Comparison of ENCODE assay signal across 9 mouse cellular contexts in the genomic region with DNA sequence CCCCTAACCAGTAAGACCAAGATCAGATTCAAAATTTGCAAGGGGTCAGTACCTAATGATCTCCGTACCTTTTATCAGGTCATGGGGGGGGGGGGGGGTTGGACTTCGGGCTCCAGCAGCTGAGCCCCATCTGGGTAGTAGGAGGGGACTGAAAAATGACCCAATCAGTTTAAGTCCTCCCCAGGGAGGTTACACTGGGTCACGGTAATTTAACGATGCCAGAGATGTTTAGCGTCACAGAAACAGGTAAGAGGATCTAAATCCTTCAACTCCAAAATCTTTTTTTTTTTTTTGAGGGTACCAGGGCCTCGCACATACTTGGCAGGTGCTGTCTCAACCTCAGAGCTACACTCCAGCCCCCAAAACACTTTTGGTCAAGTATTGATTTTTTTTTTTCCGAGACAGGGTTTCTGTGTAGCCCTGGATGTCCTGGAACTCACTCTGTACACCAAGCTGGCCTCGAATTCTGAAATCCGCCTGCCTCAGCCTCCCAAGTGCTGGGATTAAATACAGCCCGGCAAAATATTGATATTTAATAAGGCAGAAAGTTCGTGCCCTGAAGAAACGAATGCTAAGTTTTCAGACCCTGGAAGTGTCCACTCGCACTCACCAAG. TPM values are rescaled to one million over a fixed set of nuclear protein-coding genes. Genes with fewer than 3 reads are reported as not detected.
A peak's percentile ranks its signal among the peaks of the same experiment; 100 is the strongest.
DNase-seq lines count a peak whose midpoint lies in the region; ATAC-seq lines count a peak whose summit lies in the region.
"Had no signal": no experiment of that assay in that cellular context is flagged by ENCODE, and none has a peak within 500 bp of the region (broad histone marks: within the 10 kb centered on the region; RNA-seq: fewer than 3 reads in every experiment).

No protein-coding gene starts in this region.

- H3K9ac ChIP-seq in heart, embryonic 12.5 days = peak overlapping the region; percentile 53
- peak overlapping the region; percentile 47 for H3K9ac ChIP-seq in forebrain, embryonic 14.5 days (ENCODE audit: low read length)
- H3K9ac ChIP-seq in liver, embryonic 15.5 days = peak overlapping the region; percentile 61

- peaks cover 18% of the 10 kb centered on the region for H3K36me3 ChIP-seq in heart, embryonic 12.5 days
- H3K36me3 ChIP-seq in forebrain, embryonic 14.5 days (ENCODE audit: control insufficient read depth, insufficient read depth, low read length) = peaks cover 19% of the 10 kb centered on the region
- H3K36me3 ChIP-seq in liver, embryonic 15.5 days (replicated peaks) = peaks cover 31% of the 10 kb centered on the region

- H3K4me1 ChIP-seq in heart, embryonic 12.5 days (replicated peaks) = peaks cover 26% of the 10 kb centered on the region
- H3K4me1 ChIP-seq in forebrain, embryonic 14.5 days (ENCODE audit: control insufficient read depth, insufficient read depth, low read length) = peaks cover 11% of the 10 kb centered on the region
- H3K4me1 ChIP-seq in liver, embryonic 15.5 days (replicated peaks) = peaks cover 49% of the 10 kb centered on the region

- H3K9me3 ChIP-seq in heart, embryonic 12.5 days (replicated peaks) = no peaks in the 10 kb centered on the region
- no peaks in the 10 kb centered on the region for H3K9me3 ChIP-seq in forebrain, embryonic 14.5 days (replicated peaks; ENCODE audit: control insufficient read depth, low read length)
- H3K9me3 ChIP-seq in liver, embryonic 15.5 days (replicated peaks) = no peaks in the 10 kb centered on the region

- H3K4me2 ChIP-seq in heart, embryonic 12.5 days = peak overlapping the region; percentile 89
- peak overlapping the region; percentile 49 for H3K4me2 ChIP-seq in forebrain, embryonic 14.5 days (ENCODE audit: low read length)
- peak overlapping the region; percentile 90 for H3K4me2 ChIP-seq in liver, embryonic 15.5 days

- peak overlapping the region; percentile 70 for H3K4me3 ChIP-seq in heart, embryonic 12.5 days
- peak overlapping the region; percentile 79 for H3K4me3 ChIP-seq in forebrain, embryonic 14.5 days (ENCODE audit: low read depth, low read length)
- peak overlapping the region; percentile 96 for H3K4me3 ChIP-seq in liver, embryonic 15.5 days (replicated peaks)

- no peak for DNase-seq in heart, postnatal 10 days
- peak; percentile 11 for DNase-seq in CD4-positive helper T cell, adult 2 months (ENCODE audit: low read depth, low spot score)
- DNase-seq in forebrain, embryonic 14.5 days (ENCODE audit: low spot score) = no peak
- DNase-seq in ovary, postnatal 36 days (ENCODE audit: low spot score) = no peak
- no peak for DNase-seq in adrenal gland, adult 2 months
- DNase-seq in thymus, adult 18-20 months = no peak

- intact Hi-C loops in heart, postnatal 10 days (cut with DNase I) = loop anchor here (5.0 kb wide), 1 partner anchor 101 kb away; the partner anchor contains the start of genes Ctu2 and Rnf166

- no peaks in the 10 kb centered on the region for H3K27me3 ChIP-seq in heart, embryonic 12.5 days (replicated peaks)
- no peaks in the 10 kb centered on the region for H3K27me3 ChIP-seq in forebrain, embryonic 14.5 days (replicated peaks; ENCODE audit: control insufficient read depth, insufficient read depth, low read length)
- H3K27me3 ChIP-seq in liver, embryonic 15.5 days = no peaks in the 10 kb centered on the region
- H3K27me3 ChIP-seq: Patski had no signal

- 0 out of 2 replicates have a peak overlapping the region, but pooled peaks have one; percentile 34 for H3K27ac ChIP-seq in heart, embryonic 12.5 days (ENCODE audit: poor library complexity, severe bottlenecking)
- no peak overlapping the region for H3K27ac ChIP-seq in forebrain, embryonic 14.5 days (ENCODE audit: low read depth, low read length)
- peak overlapping the region; percentile 78 for H3K27ac ChIP-seq in liver, embryonic 15.5 days (replicated peaks)

- 0 out of 2 replicates have a peak, but pooled peaks have one; percentile 0 for ATAC-seq in heart, embryonic 12.5 days (ENCODE audit: insufficient number of reproducible peaks, low FRiP score)
- peak; percentile 1; the same call in 1 of the 2 replicates for ATAC-seq in forebrain, embryonic 14.5 days
- ATAC-seq in liver, embryonic 15.5 days (ENCODE audit: insufficient read depth) = no peak; the same call in 1 of the 2 replicates

- WGBS in heart, embryonic 12.5 days = 21% methylated on average over 13 of the region's 13 CpGs
- 33% methylated on average over 13 of the region's 13 CpGs for WGBS in forebrain, embryonic 14.5 days
- WGBS in liver, embryonic 15.5 days (ENCODE audit: insufficient replicate concordance) = 11% methylated on average over 13 of the region's 13 CpGs

RNA-seq across cellular contexts. Expression of gene Zc3h18, which starts 0.6 kb away (rescaled TPM):
- polyA plus RNA-seq in heart, embryonic 12.5 days (2016; fragmentation: Nextera tagmentation; extraction: Ambion mirVana) = 41.4 and 43.0 TPM in 2 replicates
- 10 to 100 TPM; 25.5 to 27.5 TPM for total RNA-seq in heart, postnatal 10 days (2021)
- polyA plus RNA-seq in forebrain, embryonic 14.5 days (2014; fragmentation: Nextera tagmentation; extraction: Ambion mirVana) = 24.8 and 26.9 TPM in 2 replicates
- polyA plus RNA-seq in liver, embryonic 15.5 days (2015; fragmentation: Nextera tagmentation; extraction: Ambion mirVana) = 23.1 and 25.6 TPM in 2 replicates
- total RNA-seq in adrenal gland, adult 2 months (2021) = 10 to 100 TPM; 36.9 to 44.8 TPM
- polyA plus RNA-seq in adrenal gland, adult 2 months (2012; rRNA removed) = 34.3 and 38.2 TPM in 2 replicates

RNA-seq across cellular contexts. Expression of gene Trhr2, which starts 15.3 kb away (rescaled TPM):
- not detected in 2 replicates for polyA plus RNA-seq in heart, embryonic 12.5 days (2016; fragmentation: Nextera tagmentation; extraction: Ambion mirVana)
- not detected for total RNA-seq in heart, postnatal 10 days (2021)
- polyA plus RNA-seq in forebrain, embryonic 14.5 days (2014; fragmentation: Nextera tagmentation; extraction: Ambion mirVana) = not detected in 2 replicates
- polyA plus RNA-seq in liver, embryonic 15.5 days (2015; fragmentation: Nextera tagmentation; extraction: Ambion mirVana) = not detected in 2 replicates
- not detected for total RNA-seq in adrenal gland, adult 2 months (2021)
- polyA plus RNA-seq in adrenal gland, adult 2 months (2012; rRNA removed) = not detected in 2 replicates

RNA-seq across cellular contexts. Expression of gene Il17c, which starts 46.0 kb away (rescaled TPM):
- not detected in 2 replicates for polyA plus RNA-seq in heart, embryonic 12.5 days (2016; fragmentation: Nextera tagmentation; extraction: Ambion mirVana)
- total RNA-seq in heart, postnatal 10 days (2021) = not detected
- not detected in 2 replicates for polyA plus RNA-seq in forebrain, embryonic 14.5 days (2014; fragmentation: Nextera tagmentation; extraction: Ambion mirVana)
- not detected in 2 replicates for polyA plus RNA-seq in liver, embryonic 15.5 days (2015; fragmentation: Nextera tagmentation; extraction: Ambion mirVana)
- total RNA-seq in adrenal gland, adult 2 months (2021) = not detected
- 0.16 TPM in 1 of 2 replicates, not detected in the other for polyA plus RNA-seq in adrenal gland, adult 2 months (2012; rRNA removed)

RNA-seq across cellular contexts. Expression of gene Cyba, which starts 56.9 kb away (rescaled TPM):
- polyA plus RNA-seq in heart, embryonic 12.5 days (2016; fragmentation: Nextera tagmentation; extraction: Ambion mirVana) = 175 and 182 TPM in 2 replicates
- total RNA-seq in heart, postnatal 10 days (2021) = 10 to 100 TPM; 61.8 to 63.9 TPM
- 33.5 and 39.3 TPM in 2 replicates for polyA plus RNA-seq in forebrain, embryonic 14.5 days (2014; fragmentation: Nextera tagmentation; extraction: Ambion mirVana)
- polyA plus RNA-seq in liver, embryonic 15.5 days (2015; fragmentation: Nextera tagmentation; extraction: Ambion mirVana) = 196 TPM in 2 replicates
- total RNA-seq in adrenal gland, adult 2 months (2021) = 10 to 100 TPM; 26.3 to 43.7 TPM
- polyA plus RNA-seq in adrenal gland, adult 2 months (2012; rRNA removed) = 108 and 116 TPM in 2 replicates
